Mouse (Mus musculus) forebrain, embryonic 14.5 days (tissue): ENCODE data around the gene Fchsd2. TPM values are rescaled to one million over a fixed set of nuclear protein-coding genes. Genes with fewer than 3 reads are reported as not detected.

Source experiments
- ATAC-seq: fragments of 200-750 bp; cut with Nextera tagmentation; 2 replicates; pipeline ENCODE4 v1.8.0; 2017; ENCODE audit warnings: mild to moderate bottlenecking, moderate library complexity
- DNase-seq: peaks from one replicate; pipeline ENCODE4 v3.0.0-alpha.2; 2015; ENCODE audit warnings: low spot score
- H3K27ac ChIP-seq: fragments of 300-500 bp; sonication (generic); 2 replicates; pipeline ENCODE4 v1.5.1; 2014; ENCODE audit warnings: low read depth, mild to moderate bottlenecking, control low read depth, low read length, moderate library complexity
- H3K27me3 ChIP-seq: fragments of 300-500 bp; sonication (generic); replicated peaks from 2 replicates; pipeline ENCODE4 v1.6.1; 2014; ENCODE audit warnings: low read length, control low read depth, mixed read lengths; ENCODE audit not compliant: control insufficient read depth, insufficient read depth
- H3K36me3 ChIP-seq: fragments of 300-500 bp; sonication (generic); 2 replicates; pipeline ENCODE4 v1.6.1; 2014; ENCODE audit warnings: low read length, control low read depth; ENCODE audit not compliant: control insufficient read depth, insufficient read depth
- H3K4me1 ChIP-seq: fragments of 300-500 bp; sonication (generic); 2 replicates; pipeline ENCODE4 v1.6.1; 2014; ENCODE audit warnings: antibody characterized with exemption, low read length, control low read depth; ENCODE audit not compliant: control insufficient read depth, insufficient read depth
- H3K4me2 ChIP-seq: fragments of 300-500 bp; sonication (generic); 2 replicates; pipeline ENCODE4 v1.6.1; 2014; ENCODE audit warnings: mild to moderate bottlenecking, control low read depth, low read length
- H3K4me3 ChIP-seq: fragments of 300-500 bp; sonication (generic); 2 replicates; pipeline ENCODE4 v1.5.1; 2014; ENCODE audit warnings: low read depth, low read length, control low read depth
- H3K9ac ChIP-seq: fragments of 300-500 bp; sonication (generic); 2 replicates; pipeline ENCODE4 v1.6.1; 2014; ENCODE audit warnings: mild to moderate bottlenecking, low read length, control low read depth, moderate library complexity
- H3K9me3 ChIP-seq: fragments of 300-500 bp; sonication (generic); replicated peaks from 2 replicates; pipeline ENCODE4 v1.6.1; 2016; ENCODE audit warnings: low read length, control low read depth, mixed read lengths; ENCODE audit not compliant: control insufficient read depth
- WGBS: fragments of 180-500 bp; shearing (Covaris S2); extraction: QIAGEN DNeasy Blood & Tissue Kit; methylation state at CpG from one replicate; pipeline ENCODE4 v1.1.7; 2014; 5-methylcytosine and 5-hydroxymethylcytosine counted together
- polyA plus RNA-seq: library from polyadenylated mRNA; unstranded; fragments of >200 nt; fragmentation: Nextera tagmentation; extraction: Ambion mirVana; gene quantifications from 2 replicates; pipeline ENCODE4 v1.2.1, GENCODE M21; 2014

Gene Fchsd2
- polyA plus RNA-seq, 1 experiment from 2014 or later = 27.9 TPM

GRCm38 (mm10) chr7:101231458-101231857, 138.8 kb downstream of the Fchsd2 start:
- DNase-seq (peak; percentile 75), ATAC-seq (no peak)
- 0 out of 2 replicates have a peak, but pooled peaks cover 2% of the 10 kb centered on the region for H3K4me1 ChIP-seq
- H3K27ac ChIP-seq = no peak overlapping the region
- no peaks in the 10 kb centered on the region for H3K9me3 ChIP-seq
- no peaks in the 10 kb centered on the region for H3K27me3 ChIP-seq
- peaks cover 4% of the 10 kb centered on the region; the same call in 1 of the 2 replicates for H3K36me3 ChIP-seq
- H3K4me3 ChIP-seq = no peak overlapping the region
- H3K9ac ChIP-seq = no peak overlapping the region
- 22% methylated on average over 2 of the region's 2 CpGs for WGBS
- no peak overlapping the region for H3K4me2 ChIP-seq

- no peak overlapping the region for H3K9ac ChIP-seq
- H3K4me2 ChIP-seq = no peak overlapping the region
- WGBS = 59% methylated on average over 3 of the region's 3 CpGs
- ATAC-seq (no peak), DNase-seq (no peak)
- H3K27ac ChIP-seq = no peak overlapping the region
- H3K36me3 ChIP-seq = peaks cover 4% of the 10 kb centered on the region; the same call in 1 of the 2 replicates
- H3K4me1 ChIP-seq = 0 out of 2 replicates have a peak, but pooled peaks cover 2% of the 10 kb centered on the region
- no peaks in the 10 kb centered on the region for H3K27me3 ChIP-seq
- H3K9me3 ChIP-seq = no peaks in the 10 kb centered on the region
- H3K4me3 ChIP-seq = no peak overlapping the region
Observed at GRCm38 (mm10) chr7:101232716-101233115, 140.1 kb downstream of the Fchsd2 start.

- peak overlapping the region; percentile 48; the same call in 1 of the 2 replicates for H3K27ac ChIP-seq
Observed at GRCm38 (mm10) chr7:101236712-101237473, 144.2 kb downstream of the Fchsd2 start.

GRCm38 (mm10) chr7:101248760-101249159, 156.1 kb downstream of the Fchsd2 start:
- no peak overlapping the region for H3K9ac ChIP-seq
- H3K36me3 ChIP-seq = peaks cover 23% of the 10 kb centered on the region
- no peak overlapping the region for H3K4me3 ChIP-seq
- H3K4me2 ChIP-seq = no peak overlapping the region
- no peaks in the 10 kb centered on the region for H3K4me1 ChIP-seq
- no peaks in the 10 kb centered on the region for H3K9me3 ChIP-seq
- no peak overlapping the region for H3K27ac ChIP-seq
- DNase-seq (no peak), ATAC-seq (no peak)
- no peaks in the 10 kb centered on the region for H3K27me3 ChIP-seq
- WGBS = 95% methylated on average over 4 of the region's 4 CpGs

More at GRCm38 (mm10) chr7:101236712-101237473, 144.2 kb downstream of the Fchsd2 start:
- H3K4me3 ChIP-seq = no peak overlapping the region
- DNase-seq (peak; percentile 46), ATAC-seq (peak; percentile 42; the same call in 1 of the 2 replicates)
- H3K27me3 ChIP-seq = no peaks in the 10 kb centered on the region
- H3K36me3 ChIP-seq = peaks cover 8% of the 10 kb centered on the region; the same call in 1 of the 2 replicates
- WGBS = 46% methylated on average over 8 of the region's 8 CpGs
- H3K4me1 ChIP-seq = 0 out of 2 replicates have a peak, but pooled peaks cover 2% of the 10 kb centered on the region
- no peak overlapping the region for H3K9ac ChIP-seq
- no peak overlapping the region for H3K4me2 ChIP-seq
- no peaks in the 10 kb centered on the region for H3K9me3 ChIP-seq

- no peak for ATAC-seq
- Histone ChIP-seq H3K9me3 (no peaks in the 10 kb centered on the region), H3K4me1 (no peaks in the 10 kb centered on the region), H3K4me2 (no peak overlapping the region), H3K9ac (no peak overlapping the region), H3K4me3 (no peak overlapping the region), H3K27me3 (no peaks in the 10 kb centered on the region), H3K27ac (no peak overlapping the region), H3K36me3 (peaks cover 26% of the 10 kb centered on the region)
- WGBS = 73% methylated on average over 2 of the region's 2 CpGs
- DNase-seq = no peak
Observed at GRCm38 (mm10) chr7:101249173-101249572, 156.5 kb downstream of the Fchsd2 start.

- no peaks in the 10 kb centered on the region for H3K4me1 ChIP-seq
- H3K9ac ChIP-seq = no peak overlapping the region
- no peaks in the 10 kb centered on the region for H3K9me3 ChIP-seq
- 86% methylated on average over 2 of the region's 2 CpGs for WGBS
- no peak overlapping the region for H3K4me2 ChIP-seq
- H3K4me3 ChIP-seq = no peak overlapping the region
- no peaks in the 10 kb centered on the region for H3K27me3 ChIP-seq
- ATAC-seq = no peak
- no peak overlapping the region for H3K27ac ChIP-seq
- H3K36me3 ChIP-seq = peaks cover 33% of the 10 kb centered on the region
- DNase-seq = no peak
Observed at GRCm38 (mm10) chr7:101253071-101253470, 160.4 kb downstream of the Fchsd2 start.

GRCm38 (mm10) chr7:101258482-101258881, 165.8 kb downstream of the Fchsd2 start:
- DNase-seq (no peak), ATAC-seq (no peak)
- Histone ChIP-seq H3K4me3 (no peak overlapping the region), H3K4me1 (no peaks in the 10 kb centered on the region), H3K36me3 (peaks cover 44% of the 10 kb centered on the region), H3K27ac (no peak overlapping the region), H3K9ac (no peak overlapping the region), H3K4me2 (no peak overlapping the region), H3K9me3 (no peaks in the 10 kb centered on the region), H3K27me3 (no peaks in the 10 kb centered on the region)

- Histone ChIP-seq H3K9ac (no peak overlapping the region), H3K27ac (no peak overlapping the region), H3K9me3 (no peaks in the 10 kb centered on the region), H3K4me2 (no peak overlapping the region), H3K36me3 (peaks cover 31% of the 10 kb centered on the region), H3K27me3 (no peaks in the 10 kb centered on the region), H3K4me3 (no peak overlapping the region), H3K4me1 (no peaks in the 10 kb centered on the region)
- ATAC-seq = no peak
- whole genome bisulfite sequencing = 87% methylated on average over 4 of the region's 4 CpGs
- DNase-seq = no peak
Observed at GRCm38 (mm10) chr7:101261941-101262546, 169.4 kb downstream of the Fchsd2 start.

GRCm38 (mm10) chr7:101263511-101263910, 170.8 kb downstream of the Fchsd2 start:
- Histone ChIP-seq H3K4me1 (no peaks in the 10 kb centered on the region), H3K36me3 (peaks cover 31% of the 10 kb centered on the region), H3K9ac (no peak overlapping the region), H3K4me2 (no peak overlapping the region), H3K27me3 (no peaks in the 10 kb centered on the region), H3K4me3 (no peak overlapping the region), H3K27ac (no peak overlapping the region), H3K9me3 (no peaks in the 10 kb centered on the region)
- DNase-seq = peak; percentile 15
- no peak for ATAC-seq
